Mouse (Mus musculus) B cell, adult 2 months (primary cell): ENCODE measurements around the gene Nectin1.

Source experiments
- DNase-seq, 2 experiments: peaks; one replicate each; pipeline ENCODE4 v3.0.0; 2022

Nectin1 gene

GRCm38 (mm10) chr9:43743647-43744137 lies at the start of gene Nectin1:
Nectin1 (plus strand) TSS chr9:43743984.
- DNase-seq = peak; percentile 81 to 82

DNA sequence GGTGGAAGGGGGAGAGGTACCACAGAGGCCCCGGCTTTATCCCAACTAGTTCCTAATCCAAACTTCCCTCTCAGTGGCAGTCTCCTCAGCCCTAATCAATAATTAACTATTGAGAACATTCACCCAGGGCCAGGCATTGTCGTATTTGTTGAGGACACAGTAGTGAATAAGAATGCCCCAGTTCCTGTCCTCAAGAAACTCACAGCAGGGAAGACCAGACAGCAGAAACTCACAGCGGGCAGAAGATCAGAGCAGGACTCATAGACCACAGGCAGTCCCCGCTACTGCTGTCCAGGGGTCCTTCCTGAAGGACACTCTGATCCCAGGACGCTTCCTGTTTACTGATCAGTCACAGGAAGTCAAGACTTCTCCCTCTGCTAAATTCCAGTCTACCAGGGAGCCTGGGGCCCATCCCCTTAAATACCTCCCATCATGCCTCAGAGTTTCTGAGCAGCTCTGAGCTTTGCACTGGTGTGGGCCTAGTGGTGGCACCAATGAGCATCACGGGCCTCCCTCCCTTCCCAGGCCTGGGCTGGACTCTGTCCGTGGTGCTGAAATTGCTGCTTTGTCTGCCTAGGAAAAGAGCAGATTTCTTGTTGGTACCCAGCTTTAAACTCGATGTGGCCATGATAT lies 45.6 kb upstream of the Nectin1 start:
- peak; percentile 2 to 5 for DNase-seq

GRCm38 (mm10) chr9:43698841-43699240 lies 44.9 kb upstream of the Nectin1 start:
- no peak for DNase-seq

DNA sequence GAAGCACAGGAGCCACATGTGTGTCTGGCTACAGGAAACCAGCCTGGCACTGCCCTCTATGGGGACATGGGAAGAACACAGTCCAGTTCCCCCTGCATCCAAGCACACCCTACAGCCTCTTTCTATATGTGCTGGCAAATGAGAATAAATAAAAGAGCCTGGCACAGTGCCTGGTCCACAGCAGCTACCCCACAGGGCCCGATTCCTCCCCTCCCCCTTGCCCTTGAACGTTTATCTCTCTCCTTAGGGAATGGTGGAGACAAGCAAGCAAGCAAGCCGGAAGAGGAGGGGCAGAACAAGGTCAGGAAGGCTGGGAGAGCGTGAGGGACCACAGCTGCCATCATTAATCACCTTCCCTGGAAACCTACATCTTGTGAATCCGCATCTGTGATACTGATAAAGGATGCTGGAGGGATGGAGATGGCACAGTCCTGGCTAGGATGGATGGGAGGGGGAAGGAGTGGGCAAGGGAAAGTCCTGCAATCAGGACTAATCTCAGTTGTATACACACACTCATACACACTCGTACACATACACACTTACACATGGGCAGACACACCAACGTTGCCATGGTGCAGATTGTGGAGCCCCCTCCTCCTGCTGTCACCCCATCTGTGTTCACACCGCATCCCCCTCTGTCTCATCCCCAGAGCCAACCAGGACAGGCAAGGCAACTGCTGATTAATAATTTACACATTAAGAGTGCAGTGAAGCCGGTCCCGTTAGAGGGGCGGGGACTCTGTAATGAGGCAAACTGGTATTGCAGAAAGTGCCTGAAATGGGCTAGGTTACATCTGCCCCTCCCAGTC lies 44.2 kb upstream of the Nectin1 start:
- DNase-seq = no peak

DNA sequence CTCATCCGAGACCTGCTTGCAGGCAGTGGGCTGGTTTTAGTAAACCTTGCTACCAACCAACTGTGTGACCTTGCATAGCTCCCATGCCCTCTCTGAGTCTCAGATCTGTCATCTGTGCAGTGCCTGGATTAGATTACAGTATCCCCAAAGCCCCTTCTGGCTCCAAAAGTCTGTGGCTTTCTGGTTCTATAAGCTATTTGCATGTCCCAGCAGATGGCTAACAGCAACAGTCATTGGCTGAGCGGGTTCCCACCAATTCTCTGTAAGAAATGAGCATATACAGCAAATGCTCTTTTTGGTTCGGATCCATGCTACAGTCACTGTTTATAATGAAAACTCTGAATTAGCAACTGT lies 43.6 kb upstream of the Nectin1 start:
- DNase-seq = no peak

- no peak for DNase-seq
These were observed 42.0 kb upstream of the Nectin1 start for GRCm38 (mm10) chr9:43701748-43702147.

- DNase-seq = no peak
These were observed 36.2 kb upstream of the Nectin1 start for GRCm38 (mm10) chr9:43707571-43707970.

GRCm38 (mm10) chr9:43708715-43709114 lies 35.1 kb upstream of the Nectin1 start:
- DNase-seq = no peak

- DNase-seq = no peak
These were observed 30.4 kb upstream of the Nectin1 start for GRCm38 (mm10) chr9:43713432-43713831.

- DNase-seq = no peak
These were observed 24.4 kb upstream of the Nectin1 start for GRCm38 (mm10) chr9:43719407-43719839.

DNA sequence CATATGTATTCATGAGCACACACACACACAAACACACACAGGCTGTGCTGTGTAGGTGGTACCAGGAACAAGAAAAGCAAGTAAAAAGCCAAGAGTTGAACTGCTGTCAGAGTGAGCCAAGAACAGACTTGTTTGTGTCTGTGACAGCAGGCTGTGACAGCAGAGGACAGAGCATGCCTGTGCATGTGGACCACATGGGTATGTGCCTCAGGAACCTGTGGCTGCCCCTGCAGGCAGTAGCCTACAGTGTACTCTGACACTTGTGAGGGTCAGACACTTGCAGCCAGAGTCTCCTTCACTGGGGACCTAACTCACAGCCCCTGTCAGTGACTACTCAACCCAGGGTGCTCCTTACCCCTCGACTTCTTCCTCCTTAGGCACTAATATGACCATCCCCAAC lies 23.7 kb upstream of the Nectin1 start:
- DNase-seq = no peak

DNA sequence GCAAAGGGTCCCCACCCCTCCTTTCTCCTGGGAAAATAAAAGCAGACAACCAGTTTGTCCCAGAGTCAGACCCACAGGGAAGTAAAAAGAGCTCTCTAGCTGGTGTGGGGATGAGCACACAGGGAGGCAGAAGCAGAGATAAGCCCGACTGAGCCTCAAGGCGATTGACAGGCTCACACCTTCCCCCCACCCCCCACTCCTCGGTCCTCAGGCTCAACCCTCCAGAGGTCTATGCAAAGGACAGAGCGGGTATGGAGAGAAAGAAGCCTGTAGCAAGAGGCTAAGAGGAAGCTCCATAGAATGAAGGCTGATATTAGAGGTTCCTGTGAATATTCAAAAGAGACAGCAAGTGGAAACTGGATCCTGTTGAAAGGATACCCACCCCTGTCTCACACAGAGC lies 19.7 kb upstream of the Nectin1 start:
- DNase-seq = no peak

DNA sequence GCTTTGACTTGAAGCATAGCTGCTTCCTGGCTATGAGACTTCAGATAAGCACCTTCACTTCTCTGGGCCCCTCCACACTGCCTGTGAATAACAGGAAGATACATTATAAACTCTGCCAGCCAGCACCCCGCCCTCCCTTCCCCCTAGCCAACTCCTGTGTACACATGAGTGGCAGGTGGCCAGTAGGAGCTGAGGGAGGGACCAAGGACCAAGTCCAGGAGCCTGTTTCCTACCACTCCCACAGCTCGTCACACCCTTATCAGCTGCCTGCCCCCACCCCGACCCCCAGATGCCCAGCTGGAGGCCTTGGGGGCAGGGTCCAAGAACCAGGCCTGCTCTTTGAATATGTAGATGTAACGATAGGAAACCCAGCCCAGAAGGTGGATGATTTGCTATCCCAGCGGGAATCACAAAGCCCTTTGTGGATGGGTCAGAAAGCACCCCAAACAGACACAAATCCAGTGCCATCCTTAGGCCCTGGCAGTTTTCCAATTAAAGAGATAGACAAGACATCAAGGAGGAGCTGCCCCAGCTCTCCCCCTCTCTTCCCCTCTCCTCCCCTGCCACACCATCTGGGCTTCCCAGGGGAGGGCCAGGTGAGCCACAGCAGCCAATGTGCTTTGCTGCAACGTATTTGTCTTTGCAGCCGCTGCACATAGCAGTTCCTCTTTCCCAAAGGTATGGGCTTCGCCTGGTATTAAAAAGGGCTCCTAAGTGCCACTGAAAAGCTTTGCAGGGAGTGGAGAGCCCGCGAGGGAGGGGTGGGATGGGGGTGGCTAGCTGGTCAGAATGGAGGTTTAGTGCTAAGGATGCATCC lies 14.1 kb upstream of the Nectin1 start:
- no peak for DNase-seq

DNA sequence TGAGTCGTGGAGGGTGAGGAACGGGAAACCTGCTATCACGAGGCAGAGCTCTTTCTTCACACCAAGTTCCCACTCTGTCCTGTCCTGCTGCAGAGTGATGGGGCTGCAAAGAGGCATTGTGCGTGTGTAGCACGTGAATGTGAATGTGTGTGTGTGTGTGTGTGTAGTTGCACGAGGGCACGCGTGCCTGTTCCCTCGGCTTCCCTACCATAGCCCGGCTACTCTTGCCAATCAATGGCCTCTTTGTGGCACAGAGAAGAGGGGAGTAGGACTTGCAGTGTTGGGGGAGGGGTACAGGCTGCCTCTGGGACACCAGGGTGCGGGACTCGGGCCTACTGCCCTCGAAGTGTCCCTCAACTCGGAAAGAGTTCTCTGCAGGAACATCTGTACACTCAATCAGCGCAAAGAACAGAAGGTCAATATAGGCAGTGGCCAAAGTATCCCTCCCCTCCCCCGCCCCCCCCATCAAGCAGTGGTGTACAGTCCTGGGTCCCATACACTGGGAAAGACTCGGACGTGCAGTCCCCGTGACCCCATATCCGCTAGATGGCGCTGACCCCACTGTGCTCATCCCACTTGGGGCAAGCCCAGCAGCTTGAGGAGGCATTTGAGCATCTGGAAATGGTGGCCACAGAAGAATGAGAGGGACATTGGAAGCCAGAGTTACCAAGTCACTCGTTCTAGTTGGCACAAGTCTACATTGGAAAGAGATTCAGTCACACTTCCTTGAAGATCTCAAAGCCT lies 13.3 kb upstream of the Nectin1 start:
- peak; percentile 46 to 52 for DNase-seq

GRCm38 (mm10) chr9:43731880-43732279 lies 11.9 kb upstream of the Nectin1 start:
- DNase-seq = no peak

DNA sequence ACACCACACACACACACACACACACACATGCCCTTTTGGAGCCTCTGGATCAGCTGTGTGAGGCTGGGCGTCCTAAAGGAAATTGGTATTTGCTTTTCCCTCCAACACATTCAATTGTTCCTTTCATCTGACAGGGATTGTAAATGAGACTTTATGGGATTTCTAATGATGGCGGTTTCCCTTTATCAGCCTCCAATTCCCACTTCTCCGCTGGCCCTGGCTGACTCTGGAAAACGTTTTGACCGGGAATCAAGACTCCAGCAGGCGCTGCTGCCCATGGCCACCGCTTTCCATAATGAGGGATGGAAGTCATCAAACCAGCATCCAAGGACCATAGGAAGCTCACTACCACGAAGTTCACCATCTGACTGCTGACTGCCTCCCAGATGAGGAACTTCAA lies 11.1 kb upstream of the Nectin1 start:
- no peak for DNase-seq

DNA sequence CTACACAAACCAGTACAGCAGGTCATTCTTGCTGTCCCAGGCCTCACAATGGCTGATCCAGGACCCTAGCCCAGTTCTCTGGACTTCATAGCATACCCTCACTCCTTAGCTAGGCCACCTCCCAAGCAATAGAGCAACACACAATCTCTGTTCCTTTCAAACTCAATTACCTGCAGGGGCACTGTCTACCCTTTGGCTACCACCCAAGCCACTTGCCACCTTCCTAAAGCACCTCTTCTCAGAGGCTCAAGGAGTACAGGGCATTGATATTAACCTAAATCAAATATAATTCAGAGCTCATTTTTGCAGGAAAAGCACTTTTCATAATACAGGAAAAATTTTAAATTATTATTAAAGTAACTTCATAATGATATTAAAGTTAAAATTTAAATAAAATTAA lies 8.8 kb upstream of the Nectin1 start:
- DNase-seq = no peak

DNA sequence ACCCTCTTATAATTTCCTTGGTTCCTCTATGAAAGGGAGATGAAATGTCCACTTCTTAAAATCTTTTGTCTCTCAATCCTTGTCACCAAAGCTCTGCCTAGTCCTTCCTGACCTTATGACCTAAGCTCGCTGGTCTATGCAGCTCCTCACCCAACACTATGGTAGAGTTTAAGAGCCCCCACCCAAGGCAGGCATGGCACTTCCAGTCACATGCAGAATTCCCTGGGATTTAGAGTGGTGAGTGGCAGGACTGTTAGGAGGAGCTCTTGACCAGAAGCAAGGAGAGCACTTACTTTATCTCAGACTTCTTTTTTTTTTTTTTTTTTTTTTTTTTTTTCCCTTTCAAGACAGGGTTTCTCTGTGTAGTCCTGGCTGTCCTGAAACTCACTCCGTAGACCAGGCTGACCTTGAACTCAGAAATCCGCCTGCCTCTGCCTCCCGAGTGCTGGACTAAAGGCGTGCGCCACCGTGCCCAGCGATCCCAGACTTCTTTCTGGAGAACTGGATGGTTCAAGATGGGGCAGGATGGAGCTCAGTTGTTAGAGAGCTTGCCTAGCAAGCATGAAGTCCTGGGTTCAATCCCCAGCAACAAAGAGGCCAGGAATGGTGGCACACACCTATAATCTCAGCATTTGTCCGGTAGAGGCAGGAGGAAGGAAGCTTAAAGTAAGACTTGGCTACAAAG lies 7.6 kb upstream of the Nectin1 start:
- no peak for DNase-seq

DNA sequence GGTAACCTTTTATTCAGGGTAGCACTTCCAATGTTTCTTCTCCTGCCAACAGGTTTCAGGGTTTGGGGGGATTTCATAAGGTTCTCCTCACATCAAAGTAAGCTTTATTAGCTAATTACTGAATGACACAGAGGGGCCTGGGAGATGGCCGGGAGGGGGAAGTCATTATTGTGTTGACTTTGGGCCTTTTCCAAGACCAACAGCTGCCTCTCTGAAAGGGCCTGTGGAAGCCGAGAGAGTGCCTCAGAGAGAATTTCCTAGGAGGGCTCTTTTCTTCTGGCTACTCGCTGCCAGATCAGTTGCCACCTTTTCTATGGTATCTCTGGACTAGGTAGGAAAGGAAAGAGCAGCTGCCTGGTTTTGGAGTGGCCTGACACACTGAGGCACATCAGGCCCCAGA lies 6.5 kb upstream of the Nectin1 start:
- no peak for DNase-seq

- no peak for DNase-seq
These were observed 5.9 kb upstream of the Nectin1 start for GRCm38 (mm10) chr9:43737871-43738292.

GRCm38 (mm10) chr9:43738480-43739084 lies 5.2 kb upstream of the Nectin1 start:
- no peak for DNase-seq

DNA sequence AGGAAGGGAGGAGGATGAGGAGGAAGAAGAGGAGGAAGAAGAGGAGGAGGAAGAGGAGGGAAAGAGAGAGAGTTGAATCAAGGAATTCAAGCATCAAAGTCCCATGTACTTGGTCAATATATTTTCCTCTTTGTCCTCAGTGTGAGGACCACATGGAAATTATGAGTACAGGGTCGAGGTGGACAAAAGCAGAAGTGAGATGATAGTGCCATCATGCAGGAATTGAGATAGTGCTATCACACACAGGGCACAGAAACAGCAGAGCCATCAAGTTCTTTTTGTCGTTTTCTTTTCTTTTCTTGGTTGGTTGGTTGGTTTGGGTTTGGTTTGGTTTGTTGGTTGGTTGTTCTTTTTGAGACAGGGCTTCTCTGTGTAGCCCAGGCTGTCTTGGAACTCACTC lies 2.5 kb upstream of the Nectin1 start:
- no peak for DNase-seq
